In genomic region chrX:94121866-94122708, GRCm38 (mm10) we compare ENCODE assay signal across 8 mouse cellular contexts. TPM values are rescaled to one million over a fixed set of nuclear protein-coding genes. Genes with fewer than 3 reads are reported as not detected.
DNase-seq lines count a peak whose midpoint lies in the region; ATAC-seq and TF ChIP-seq lines count a peak whose summit lies in the region.

No protein-coding gene starts in this region.

- ATAC-seq in cerebellum, adult (ENCODE audit: insufficient number of reproducible peaks, low FRiP score, low TSS enrichment) = peak; percentile 89
- peak; percentile 92 for ATAC-seq in forebrain, embryonic 13.5 days
- ATAC-seq in liver, postnatal 0 days = peak; percentile 86
- peak; percentile 92 for ATAC-seq in neural tube, embryonic 13.5 days (ENCODE audit: low read depth)

- TF ChIP-seq EP300 in liver, postnatal 0 days (IDR thresholded peaks at IDR 0.05; ENCODE audit: low read depth) = no peak

- H3K4me2 ChIP-seq in forebrain, embryonic 13.5 days = peak overlapping the region; percentile 73
- peak overlapping the region; percentile 74 for H3K4me2 ChIP-seq in liver, postnatal 0 days (ENCODE audit: low read depth, low read length)
- H3K4me2 ChIP-seq in neural tube, embryonic 13.5 days = peak overlapping the region; percentile 73

- peak overlapping the region; percentile 88 for H3K9ac ChIP-seq in forebrain, embryonic 13.5 days
- H3K9ac ChIP-seq in liver, postnatal 0 days (replicated peaks) = peak overlapping the region; percentile 95
- H3K9ac ChIP-seq in neural tube, embryonic 13.5 days = peak overlapping the region; percentile 93

- peaks cover 19% of the 10 kb centered on the region for H3K27me3 ChIP-seq in forebrain, embryonic 13.5 days
- no peaks in the 10 kb centered on the region for H3K27me3 ChIP-seq in liver, postnatal 0 days (ENCODE audit: insufficient read depth, low read length)
- peaks cover 66% of the 10 kb centered on the region for H3K27me3 ChIP-seq in neural tube, embryonic 13.5 days
- no peaks in the 10 kb centered on the region for H3K27me3 ChIP-seq in testis, adult 2 months (ENCODE audit: control insufficient read depth, insufficient read depth, low read length)

- TF ChIP-seq POLR2A in testis, adult 2 months (IDR thresholded peaks at IDR 0.05; ENCODE audit: control insufficient read depth, low read depth, low read length) = peak; percentile 45; the same call in 1 of the 2 replicates

- H3K4me3 ChIP-seq in forebrain, embryonic 13.5 days = peak overlapping the region; percentile 57
- peak overlapping the region; percentile 71 for H3K4me3 ChIP-seq in liver, postnatal 0 days (ENCODE audit: low read depth, low read length)
- H3K4me3 ChIP-seq in neural tube, embryonic 13.5 days = peak overlapping the region; percentile 58
- peak overlapping the region; percentile 92 for H3K4me3 ChIP-seq in testis, adult 2 months (ENCODE audit: control insufficient read depth, low read depth, low read length)

- no peaks in the 10 kb centered on the region for H3K9me3 ChIP-seq in forebrain, embryonic 13.5 days (replicated peaks)
- no peaks in the 10 kb centered on the region for H3K9me3 ChIP-seq in liver, postnatal 0 days (ENCODE audit: low read length)
- no peaks in the 10 kb centered on the region for H3K9me3 ChIP-seq in neural tube, embryonic 13.5 days

- peak overlapping the region; percentile 99 for H3K27ac ChIP-seq in forebrain, embryonic 13.5 days
- H3K27ac ChIP-seq in liver, postnatal 0 days (ENCODE audit: low read depth) = peak overlapping the region; percentile 100
- peak overlapping the region; percentile 99 for H3K27ac ChIP-seq in neural tube, embryonic 13.5 days (replicated peaks)
- H3K27ac ChIP-seq in testis, adult 2 months (ENCODE audit: control insufficient read depth, insufficient read depth, low read depth, low read length) = peak overlapping the region; percentile 97

- peak; percentile 82 for DNase-seq in ES-CJ7 (ENCODE audit: low read depth, low spot score)
- DNase-seq in heart, postnatal 10 days = peak; percentile 84 to 88
- DNase-seq in layer of hippocampus, adult 11-12 months (ENCODE audit: low spot score) = peak; percentile 85
- peak; percentile 88 for DNase-seq in liver, postnatal 0 days

- H3K36me3 ChIP-seq in forebrain, embryonic 13.5 days (ENCODE audit: poor library complexity, severe bottlenecking) = no peaks in the 10 kb centered on the region
- H3K36me3 ChIP-seq in liver, postnatal 0 days (replicated peaks; ENCODE audit: insufficient read depth, low read length) = no peaks in the 10 kb centered on the region
- no peaks in the 10 kb centered on the region for H3K36me3 ChIP-seq in neural tube, embryonic 13.5 days
- no peaks in the 10 kb centered on the region for H3K36me3 ChIP-seq in testis, adult 2 months (ENCODE audit: control insufficient read depth, insufficient read depth, low read length)

- peak; percentile 68 for TF ChIP-seq CTCF in liver, postnatal 0 days (IDR thresholded peaks at IDR 0.05; ENCODE audit: low read depth)
- TF ChIP-seq CTCF in testis, adult 2 months (IDR thresholded peaks at IDR 0.05; ENCODE audit: control insufficient read depth, insufficient read depth, insufficient replicate concordance, low read depth, low read length) = no peak

- WGBS in forebrain, embryonic 13.5 days = 24% methylated on average over 42 of the region's 65 CpGs
- WGBS in liver, postnatal 0 days (ENCODE audit: insufficient replicate concordance) = 20% methylated on average over 48 of the region's 65 CpGs
- 18% methylated on average over 62 of the region's 65 CpGs for whole genome bisulfite sequencing in neural tube, embryonic 13.5 days

- intact Hi-C loops in heart, postnatal 10 days (cut with DNase I) = no loop called here

- H3K4me1 ChIP-seq in forebrain, embryonic 13.5 days = peaks cover 10% of the 10 kb centered on the region
- H3K4me1 ChIP-seq in liver, postnatal 0 days (ENCODE audit: insufficient read depth) = peaks cover 5% of the 10 kb centered on the region; the same call in 1 of the 2 replicates
- H3K4me1 ChIP-seq in neural tube, embryonic 13.5 days (replicated peaks) = peaks cover 14% of the 10 kb centered on the region
- H3K4me1 ChIP-seq in testis, adult 2 months (ENCODE audit: control insufficient read depth, insufficient read depth, low read length) = no peaks in the 10 kb centered on the region; the same call in 1 of the 2 replicates

RNA-seq across cellular contexts. Expression of gene Zfx, which starts 1.4 kb away (rescaled TPM):
- 30.1 and 32.4 TPM in 2 replicates for polyA plus RNA-seq in forebrain, embryonic 13.5 days (2015; fragmentation: Nextera tagmentation; extraction: Ambion mirVana)
- total RNA-seq in heart, postnatal 10 days (2021) = 10 to 100 TPM; 29.0 to 33.3 TPM
- polyA plus RNA-seq in liver, postnatal 0 days (2015; fragmentation: Nextera tagmentation; extraction: Ambion mirVana) = 9.0 and 9.8 TPM in 2 replicates
- polyA plus RNA-seq in neural tube, embryonic 13.5 days (2015; fragmentation: Nextera tagmentation; extraction: Ambion mirVana) = 20.0 and 25.6 TPM in 2 replicates
- polyA plus RNA-seq in testis, adult 2 months (2012; rRNA removed) = 2.0 and 4.1 TPM in 2 replicates

Comparison
In these comparisons a context has a peak if more than half of its experiments do, and no peak if none do; other contexts are left out.
1. Peak in every context shown above with its lines: DNase-seq, ATAC-seq, H3K4me3 ChIP-seq and H3K27ac ChIP-seq.